Comparison of ENCODE assay signal across 25 mouse cellular contexts in genomic region chr5:85525385-85526194, GRCm38 (mm10).
DNase-seq lines count a peak whose midpoint lies in the region; ATAC-seq and TF ChIP-seq lines count a peak whose summit lies in the region.
"Had no signal": no experiment of that assay in that cellular context is flagged by ENCODE, and none has a peak within 500 bp of the region (broad histone marks: within the 10 kb centered on the region; RNA-seq: fewer than 3 reads in every experiment).

No protein-coding gene starts in this region.

- no peak overlapping the region for H3K4me3 ChIP-seq in forebrain, postnatal 0 days (ENCODE audit: low read depth, low read length)
- H3K4me3 ChIP-seq in forebrain, embryonic 15.5 days: no peak overlapping the region
- no peak overlapping the region for H3K4me3 ChIP-seq in midbrain, embryonic 15.5 days
- H3K4me3 ChIP-seq in midbrain, embryonic 13.5 days (replicated peaks): no peak overlapping the region
- H3K4me3 ChIP-seq in stomach, postnatal 0 days (ENCODE audit: low read depth, low read length): no peak overlapping the region
- H3K4me3 ChIP-seq: embryonic facial prominence, embryonic 13.5 days; embryonic facial prominence, embryonic 15.5 days; erythroblast, embryonic 14.5 days; forebrain, embryonic 10.5 days; forebrain, embryonic 12.5 days had no signal

- no peak overlapping the region for H3K9ac ChIP-seq in forebrain, postnatal 0 days
- H3K9ac ChIP-seq in forebrain, embryonic 15.5 days (replicated peaks): no peak overlapping the region
- H3K9ac ChIP-seq in midbrain, embryonic 15.5 days: no peak overlapping the region
- no peak overlapping the region for H3K9ac ChIP-seq in midbrain, embryonic 13.5 days (replicated peaks)
- H3K9ac ChIP-seq in stomach, postnatal 0 days (ENCODE audit: low read length): no peak overlapping the region
- H3K9ac ChIP-seq: embryonic facial prominence, embryonic 13.5 days; embryonic facial prominence, embryonic 15.5 days; forebrain, embryonic 12.5 days had no signal

- no peak for TF ChIP-seq POLR2A in brain, embryonic 14.5 days (IDR thresholded peaks at IDR 0.05; ENCODE audit: borderline replicate concordance, extremely low read depth, insufficient read depth, insufficient read length, poor library complexity, severe bottlenecking)

- H3K9me3 ChIP-seq in forebrain, postnatal 0 days (ENCODE audit: low read length): no peaks in the 10 kb centered on the region
- H3K9me3 ChIP-seq in forebrain, embryonic 15.5 days: no peaks in the 10 kb centered on the region
- H3K9me3 ChIP-seq in midbrain, embryonic 15.5 days: no peaks in the 10 kb centered on the region
- H3K9me3 ChIP-seq in midbrain, embryonic 13.5 days: no peaks in the 10 kb centered on the region
- no peaks in the 10 kb centered on the region for H3K9me3 ChIP-seq in stomach, postnatal 0 days (ENCODE audit: control insufficient read depth, low read length)
- H3K9me3 ChIP-seq: embryonic facial prominence, embryonic 13.5 days; embryonic facial prominence, embryonic 15.5 days; forebrain, embryonic 10.5 days; forebrain, embryonic 12.5 days had no signal

- DNase-seq in forebrain, postnatal 0 days: no peak
- peak; percentile 8 for DNase-seq in MN1 (ENCODE audit: low spot score)
- DNase-seq in brain, embryonic 14.5 days (ENCODE audit: low read depth): peak; percentile 66
- DNase-seq in frontal cortex, postnatal 10 days (ENCODE audit: low spot score in 2 of 2): no peak
- DNase-seq in stomach, postnatal 0 days (ENCODE audit: low spot score): no peak
- DNase-seq: adrenal gland, adult 8-10 months; adrenal gland, postnatal 14 days; adrenal gland, postnatal 36 days; cerebellum, adult 11 months; cerebellum, adult 18-20 months; cerebellum, adult 8-10 months; cerebellum, adult 9-11 months; cerebellum, postnatal 14 days; cerebellum, postnatal 36 days; embryo, embryonic 11 days had no signal

- no peak for TF ChIP-seq EP300 in stomach, postnatal 0 days (optimal IDR thresholded peaks at IDR 0.05)

- H3K27me3 ChIP-seq in forebrain, postnatal 0 days (ENCODE audit: insufficient read depth, low read length): no peaks in the 10 kb centered on the region
- no peaks in the 10 kb centered on the region for H3K27me3 ChIP-seq in forebrain, embryonic 15.5 days
- H3K27me3 ChIP-seq in midbrain, embryonic 15.5 days (replicated peaks): no peaks in the 10 kb centered on the region
- H3K27me3 ChIP-seq in midbrain, embryonic 13.5 days: no peaks in the 10 kb centered on the region
- no peaks in the 10 kb centered on the region for H3K27me3 ChIP-seq in stomach, postnatal 0 days (ENCODE audit: control insufficient read depth, insufficient read depth, low read length)
- H3K27me3 ChIP-seq: embryonic facial prominence, embryonic 13.5 days; embryonic facial prominence, embryonic 15.5 days; forebrain, embryonic 12.5 days; Patski had no signal

- no peak overlapping the region for H3K4me2 ChIP-seq in forebrain, postnatal 0 days (ENCODE audit: low read depth)
- H3K4me2 ChIP-seq in forebrain, embryonic 15.5 days (replicated peaks): no peak overlapping the region
- no peak overlapping the region for H3K4me2 ChIP-seq in midbrain, embryonic 15.5 days
- H3K4me2 ChIP-seq in midbrain, embryonic 13.5 days (replicated peaks): no peak overlapping the region
- no peak overlapping the region for H3K4me2 ChIP-seq in stomach, postnatal 0 days (replicated peaks; ENCODE audit: low read depth)
- H3K4me2 ChIP-seq: embryonic facial prominence, embryonic 13.5 days; embryonic facial prominence, embryonic 15.5 days; forebrain, embryonic 12.5 days had no signal

- 53% methylated on average over 10 of the region's 10 CpGs for WGBS in forebrain, postnatal 0 days
- 69% methylated on average over 10 of the region's 10 CpGs for WGBS in forebrain, embryonic 15.5 days
- 58% methylated on average over 10 of the region's 10 CpGs for WGBS in midbrain, embryonic 15.5 days
- WGBS in midbrain, embryonic 13.5 days: 73% methylated on average over 10 of the region's 10 CpGs
- 77% methylated on average over 10 of the region's 10 CpGs for WGBS in stomach, postnatal 0 days

- 0 out of 2 replicates have a peak overlapping the region, but pooled peaks have one; percentile 1 for H3K27ac ChIP-seq in forebrain, postnatal 0 days (ENCODE audit: low read depth, low read length)
- H3K27ac ChIP-seq in forebrain, embryonic 15.5 days (replicated peaks): no peak overlapping the region
- no peak overlapping the region for H3K27ac ChIP-seq in midbrain, embryonic 15.5 days
- H3K27ac ChIP-seq in midbrain, embryonic 13.5 days: no peak overlapping the region
- H3K27ac ChIP-seq in stomach, postnatal 0 days (replicated peaks): no peak overlapping the region
- H3K27ac ChIP-seq: embryonic facial prominence, embryonic 13.5 days; embryonic facial prominence, embryonic 15.5 days; forebrain, embryonic 10.5 days; forebrain, embryonic 12.5 days had no signal

- H3K4me1 ChIP-seq in forebrain, postnatal 0 days (ENCODE audit: insufficient read depth): no peaks in the 10 kb centered on the region
- no peaks in the 10 kb centered on the region for H3K4me1 ChIP-seq in forebrain, embryonic 15.5 days
- peaks cover 6% of the 10 kb centered on the region; the same call in 1 of the 2 replicates for H3K4me1 ChIP-seq in midbrain, embryonic 15.5 days
- no peaks in the 10 kb centered on the region for H3K4me1 ChIP-seq in midbrain, embryonic 13.5 days (replicated peaks)
- no peaks in the 10 kb centered on the region for H3K4me1 ChIP-seq in stomach, postnatal 0 days (replicated peaks; ENCODE audit: control insufficient read depth, insufficient read depth)
- H3K4me1 ChIP-seq: embryonic facial prominence, embryonic 13.5 days; embryonic facial prominence, embryonic 15.5 days; forebrain, embryonic 10.5 days; forebrain, embryonic 12.5 days had no signal

- peak; percentile 25 for ATAC-seq in forebrain, postnatal 0 days
- ATAC-seq in forebrain, embryonic 15.5 days (replicated peaks): no peak
- ATAC-seq in midbrain, embryonic 15.5 days (replicated peaks): peak; percentile 82
- ATAC-seq in midbrain, embryonic 13.5 days: no peak
- no peak for ATAC-seq in stomach, postnatal 0 days (ENCODE audit: low FRiP score, low TSS enrichment)
- ATAC-seq: activated CD4-positive, CD25-positive, alpha-beta regulatory T cell, adult 4 months; Patski had no signal

- no peaks in the 10 kb centered on the region for H3K36me3 ChIP-seq in forebrain, postnatal 0 days (ENCODE audit: insufficient read depth)
- H3K36me3 ChIP-seq in forebrain, embryonic 15.5 days: no peaks in the 10 kb centered on the region
- H3K36me3 ChIP-seq in midbrain, embryonic 15.5 days (replicated peaks): no peaks in the 10 kb centered on the region
- H3K36me3 ChIP-seq in midbrain, embryonic 13.5 days: no peaks in the 10 kb centered on the region
- no peaks in the 10 kb centered on the region for H3K36me3 ChIP-seq in stomach, postnatal 0 days (ENCODE audit: control insufficient read depth, insufficient read depth, low read length)
- H3K36me3 ChIP-seq: embryonic facial prominence, embryonic 13.5 days; embryonic facial prominence, embryonic 15.5 days; forebrain, embryonic 10.5 days; forebrain, embryonic 12.5 days had no signal

- TF ChIP-seq CTCF in forebrain, postnatal 0 days (IDR thresholded peaks at IDR 0.05; ENCODE audit: low read depth): no peak
- TF ChIP-seq CTCF in brain, embryonic 14.5 days (IDR thresholded peaks at IDR 0.05; ENCODE audit: borderline replicate concordance, extremely low read depth, insufficient read depth, insufficient read length): no peak
- TF ChIP-seq CTCF in stomach, postnatal 0 days (IDR thresholded peaks at IDR 0.05; ENCODE audit: low read depth): no peak

Comparison
In these comparisons a context has a peak if more than half of its experiments do, and no peak if none do; other contexts are left out.
1. ATAC-seq: peak in forebrain, postnatal 0 days (single experiment) and midbrain, embryonic 15.5 days (single experiment); none in forebrain, embryonic 15.5 days (single experiment), midbrain, embryonic 13.5 days (single experiment) and stomach, postnatal 0 days (single experiment).
2. DNase-seq: peak in MN1 (single experiment) and brain, embryonic 14.5 days (single experiment); none in forebrain, postnatal 0 days (single experiment), frontal cortex, postnatal 10 days (0 of 2) and stomach, postnatal 0 days (single experiment).